ENCODE assay signal across 9 mouse cellular contexts in genomic region chr3:138405341-138405740, GRCm38 (mm10). TPM values are rescaled to one million over a fixed set of nuclear protein-coding genes. Genes with fewer than 3 reads are reported as not detected.
DNase-seq lines count a peak whose midpoint lies in the region; ATAC-seq lines count a peak whose summit lies in the region.
"Had no signal": no experiment of that assay in that cellular context is flagged by ENCODE, and none has a peak within 500 bp of the region (broad histone marks: within the 10 kb centered on the region; RNA-seq: fewer than 3 reads in every experiment).

No protein-coding gene starts in this region.

- no peaks in the 10 kb centered on the region for H3K27me3 ChIP-seq in limb, embryonic 11.5 days (ENCODE audit: control insufficient read depth, insufficient read depth, low read length)
- H3K27me3 ChIP-seq in limb, embryonic 10.5 days (ENCODE audit: low read depth, poor library complexity, severe bottlenecking), result no peaks in the 10 kb centered on the region
- no peaks in the 10 kb centered on the region for H3K27me3 ChIP-seq in forebrain, embryonic 11.5 days (ENCODE audit: control insufficient read depth, insufficient read depth, low read length)

- no peaks in the 10 kb centered on the region for H3K4me1 ChIP-seq in limb, embryonic 11.5 days (ENCODE audit: control insufficient read depth, insufficient read depth, low read length)
- H3K4me1 ChIP-seq in limb, embryonic 10.5 days, result no peaks in the 10 kb centered on the region
- H3K4me1 ChIP-seq in forebrain, embryonic 11.5 days (replicated peaks; ENCODE audit: control insufficient read depth, insufficient read depth, low read length), result no peaks in the 10 kb centered on the region

- no peak overlapping the region for H3K4me3 ChIP-seq in limb, embryonic 11.5 days (ENCODE audit: low read depth, low read length)
- H3K4me3 ChIP-seq in limb, embryonic 10.5 days, result no peak overlapping the region
- H3K4me3 ChIP-seq in forebrain, embryonic 11.5 days (ENCODE audit: low read depth, low read length), result no peak overlapping the region

- no peaks in the 10 kb centered on the region for H3K36me3 ChIP-seq in limb, embryonic 11.5 days (ENCODE audit: control insufficient read depth, insufficient read depth, low read length)
- H3K36me3 ChIP-seq in limb, embryonic 10.5 days, result no peaks in the 10 kb centered on the region
- H3K36me3 ChIP-seq in forebrain, embryonic 11.5 days (ENCODE audit: control insufficient read depth, insufficient read depth, low read length), result no peaks in the 10 kb centered on the region

- H3K9ac ChIP-seq in limb, embryonic 11.5 days (ENCODE audit: low read length), result no peak overlapping the region
- H3K9ac ChIP-seq in forebrain, embryonic 11.5 days (ENCODE audit: low read length), result no peak overlapping the region

- 56% methylated on average over 3 of the region's 3 CpGs for WGBS in limb, embryonic 11.5 days
- WGBS in limb, embryonic 10.5 days, result 52% methylated on average over 3 of the region's 3 CpGs
- 52% methylated on average over 3 of the region's 3 CpGs for WGBS in forebrain, embryonic 11.5 days

- no peaks in the 10 kb centered on the region for H3K9me3 ChIP-seq in limb, embryonic 11.5 days (ENCODE audit: control insufficient read depth, low read length)
- H3K9me3 ChIP-seq in limb, embryonic 10.5 days (replicated peaks), result no peaks in the 10 kb centered on the region
- no peaks in the 10 kb centered on the region for H3K9me3 ChIP-seq in forebrain, embryonic 11.5 days (ENCODE audit: control insufficient read depth, low read length)

- no peak overlapping the region for H3K4me2 ChIP-seq in limb, embryonic 11.5 days (ENCODE audit: low read depth, severe bottlenecking)
- H3K4me2 ChIP-seq in forebrain, embryonic 11.5 days (ENCODE audit: low read depth, low read length, severe bottlenecking), result no peak overlapping the region

- H3K27ac ChIP-seq in limb, embryonic 11.5 days (replicated peaks; ENCODE audit: low read depth, low read length), result no peak overlapping the region
- no peak overlapping the region for H3K27ac ChIP-seq in limb, embryonic 10.5 days
- H3K27ac ChIP-seq in forebrain, embryonic 11.5 days (ENCODE audit: low read depth, low read length), result no peak overlapping the region

- intact Hi-C loops in left cerebral cortex, postnatal 4 days (cut with DNase I), result loop anchor here (10.0 kb wide), 1 partner anchor 211 kb away; the partner anchor contains the start of gene 4930579F01Rik

- no peak for ATAC-seq in limb, embryonic 11.5 days (ENCODE audit: insufficient number of reproducible peaks, low FRiP score, low TSS enrichment, low read depth)
- ATAC-seq in forebrain, embryonic 11.5 days (replicated peaks; ENCODE audit: low FRiP score), result no peak

- peak; percentile 61 for DNase-seq in limb, embryonic 11.5 days (ENCODE audit: low spot score)
- DNase-seq in limb, embryonic 10.5 days (ENCODE audit: low spot score), result no peak
- DNase-seq in NIH3T3 (ENCODE audit: low read depth), result peak; percentile 81
- DNase-seq in cerebellum, postnatal 25 days, result peak; percentile 10 to 40
- DNase-seq in hindlimb bud, embryonic 11.5 days (ENCODE audit: extremely low spot score, low read depth, low spot score), result peak; percentile 22
- DNase-seq in left cerebral cortex, postnatal 4 days, result peak; percentile 51
- peak; percentile 47 for DNase-seq in right cerebral cortex, postnatal 4 days
- DNase-seq in forebrain, embryonic 11.5 days (ENCODE audit: low spot score), result no peak

RNA-seq across cellular contexts. Expression of gene Adh4, which starts 9.9 kb away (rescaled TPM):
- polyA plus RNA-seq in limb, embryonic 11.5 days (2014; fragmentation: Nextera tagmentation; extraction: Ambion mirVana), result not detected in 2 replicates
- polyA plus RNA-seq in limb, embryonic 10.5 days (2016; fragmentation: Nextera tagmentation; extraction: Ambion mirVana), result not detected in 2 replicates
- total RNA-seq in left cerebral cortex, postnatal 4 days (2021), result not detected
- not detected in 2 replicates for polyA plus RNA-seq in forebrain, embryonic 11.5 days (2014; fragmentation: Nextera tagmentation; extraction: Ambion mirVana)
- total RNA-seq: left cerebral cortex, postnatal 36 days had no signal

RNA-seq across cellular contexts. Expression of gene Adh5, which starts 37.6 kb away (rescaled TPM):
- 243 and 245 TPM in 2 replicates for polyA plus RNA-seq in limb, embryonic 11.5 days (2014; fragmentation: Nextera tagmentation; extraction: Ambion mirVana)
- 256 and 282 TPM in 2 replicates for polyA plus RNA-seq in limb, embryonic 10.5 days (2016; fragmentation: Nextera tagmentation; extraction: Ambion mirVana)
- total RNA-seq in left cerebral cortex, postnatal 4 days (2021), result 100 to 1,000 TPM; 120 to 122 TPM
- 263 and 266 TPM in 2 replicates for polyA plus RNA-seq in forebrain, embryonic 11.5 days (2014; fragmentation: Nextera tagmentation; extraction: Ambion mirVana)

Comparison
In these comparisons a context has a peak if more than half of its experiments do, and no peak if none do; other contexts are left out.
1. DNase-seq: peak in limb, embryonic 11.5 days (single experiment), NIH3T3 (single experiment), cerebellum, postnatal 25 days (2 of 2), hindlimb bud, embryonic 11.5 days (single experiment), left cerebral cortex, postnatal 4 days (single experiment) and right cerebral cortex, postnatal 4 days (single experiment); none in limb, embryonic 10.5 days (single experiment) and forebrain, embryonic 11.5 days (single experiment).